Mouse (Mus musculus) neural tube, embryonic 13.5 days (tissue): ENCODE measurements around the gene Tex19.2. TPM values are rescaled to one million over a fixed set of nuclear protein-coding genes. Genes with fewer than 3 reads are reported as not detected.

Experiments used
- ATAC-seq: fragments of 200-750 bp; cut with Nextera tagmentation; 2 replicates; pipeline ENCODE4 v1.8.0; 2017; ENCODE audit warnings: low read depth, mild to moderate bottlenecking, moderate TSS enrichment, moderate library complexity
- H3K27ac ChIP-seq: fragments of 300-500 bp; sonication (generic); replicated peaks from 2 replicates; pipeline ENCODE4 v1.5.1; 2015; ENCODE audit warnings: moderate library complexity, mild to moderate bottlenecking, inconsistent platforms
- H3K27me3 ChIP-seq: fragments of 300-500 bp; sonication (generic); 2 replicates; pipeline ENCODE4 v1.6.1; 2015; ENCODE audit warnings: mild to moderate bottlenecking, inconsistent platforms
- H3K36me3 ChIP-seq: fragments of 300-500 bp; sonication (generic); 2 replicates; pipeline ENCODE4 v1.6.1; 2015; ENCODE audit warnings: mild to moderate bottlenecking, inconsistent platforms
- H3K4me1 ChIP-seq: fragments of 300-500 bp; sonication (generic); replicated peaks from 2 replicates; pipeline ENCODE4 v1.6.1; 2015; ENCODE audit warnings: inconsistent platforms
- H3K4me2 ChIP-seq: fragments of 300-500 bp; sonication (generic); 2 replicates; pipeline ENCODE4 v1.6.1; 2015; ENCODE audit warnings: inconsistent platforms, mild to moderate bottlenecking, moderate library complexity
- H3K4me3 ChIP-seq: fragments of 300-500 bp; sonication (generic); 2 replicates; pipeline ENCODE4 v1.5.1; 2015; ENCODE audit warnings: mild to moderate bottlenecking, inconsistent platforms
- H3K9ac ChIP-seq: fragments of 300-500 bp; sonication (generic); 2 replicates; pipeline ENCODE4 v1.6.1; 2015; ENCODE audit warnings: moderate library complexity, mild to moderate bottlenecking, inconsistent platforms
- H3K9me3 ChIP-seq: fragments of 300-500 bp; sonication (generic); 2 replicates; pipeline ENCODE4 v1.6.1; 2016; ENCODE audit warnings: inconsistent platforms
- WGBS: fragments of 180-500 bp; shearing (Covaris S2); methylation state at CpG from one replicate; pipeline ENCODE4 v1.1.7; 2015; 5-methylcytosine and 5-hydroxymethylcytosine counted together
- polyA plus RNA-seq: library from polyadenylated mRNA; unstranded; fragments of >200 nt; fragmentation: Nextera tagmentation; extraction: Ambion mirVana; gene quantifications from 2 replicates; pipeline ENCODE4 v1.2.1, GENCODE M21; 2015

Gene Tex19.2
- polyA plus RNA-seq, result not detected in 2 replicates

GRCm38 (mm10) chr11:121118577-121118976 is at the start of gene Tex19.2:
TSS of gene Tex19.2 (minus strand) at chr11:121118677.
- WGBS, result 75% methylated on average over 3 of the region's 3 CpGs
- no peak within 1 kb of the TSS for H3K4me3 ChIP-seq
- ATAC-seq, result no peak
- no peak within 1 kb of the TSS for H3K27ac ChIP-seq
- no peaks in the 10 kb centered on the region for H3K36me3 ChIP-seq
- H3K4me1 ChIP-seq, result no peaks in the 10 kb centered on the region
- no peaks in the 10 kb centered on the region for H3K9me3 ChIP-seq
- H3K27me3 ChIP-seq, result no peaks in the 10 kb centered on the region
- no peak within 1 kb of the TSS for H3K4me2 ChIP-seq
- H3K9ac ChIP-seq, result no peak within 1 kb of the TSS

- Histone ChIP-seq H3K4me1 (no peaks in the 10 kb centered on the region), H3K9me3 (no peaks in the 10 kb centered on the region), H3K9ac (no peak overlapping the region), H3K27ac (no peak overlapping the region), H3K4me2 (no peak overlapping the region), H3K27me3 (peaks cover 5% of the 10 kb centered on the region; the same call in 1 of the 2 replicates), H3K4me3 (no peak overlapping the region), H3K36me3 (no peaks in the 10 kb centered on the region)
- ATAC-seq, result no peak
- WGBS, result 85% methylated on average over 4 of the region's 4 CpGs
Measured at GRCm38 (mm10) chr11:121163751-121164150, 45.3 kb upstream of the Tex19.2 start.

GRCm38 (mm10) chr11:121160636-121161346 is 42.3 kb upstream of the Tex19.2 start:
- Histone ChIP-seq H3K4me2 (no peak overlapping the region), H3K36me3 (no peaks in the 10 kb centered on the region), H3K9ac (no peak overlapping the region), H3K4me3 (no peak overlapping the region), H3K27ac (no peak overlapping the region), H3K27me3 (peaks cover 31% of the 10 kb centered on the region), H3K9me3 (no peaks in the 10 kb centered on the region), H3K4me1 (peaks cover 9% of the 10 kb centered on the region)
- no peak for ATAC-seq
- 94% methylated on average over 26 of the region's 26 CpGs for WGBS

- no peak within 1 kb of the TSS for H3K4me3 ChIP-seq
Measured at GRCm38 (mm10) chr11:121159971-121160370, 41.5 kb upstream of the Tex19.2 start, which contains the start of gene Uts2r. TSS of gene Uts2r (plus strand) at chr11:121160271.

GRCm38 (mm10) chr11:121156411-121156891 is 38.0 kb upstream of the Tex19.2 start:
- ATAC-seq, result no peak; the same call in 1 of the 2 replicates
- H3K9ac ChIP-seq, result peak overlapping the region; percentile 58
- H3K4me3 ChIP-seq, result peak overlapping the region; percentile 41
- H3K9me3 ChIP-seq, result no peaks in the 10 kb centered on the region
- under 1% methylated on average over 45 of the region's 45 CpGs for WGBS
- no peak overlapping the region for H3K27ac ChIP-seq
- peaks cover 41% of the 10 kb centered on the region for H3K27me3 ChIP-seq
- no peaks in the 10 kb centered on the region for H3K36me3 ChIP-seq
- H3K4me2 ChIP-seq, result peak overlapping the region; percentile 69
- peaks cover 26% of the 10 kb centered on the region for H3K4me1 ChIP-seq

More at GRCm38 (mm10) chr11:121159971-121160370, 41.5 kb upstream of the Tex19.2 start, which contains the start of gene Uts2r:
- Histone ChIP-seq H3K9ac (no peak within 1 kb of the TSS), H3K4me2 (no peak within 1 kb of the TSS), H3K9me3 (no peaks in the 10 kb centered on the region), H3K27me3 (peaks cover 39% of the 10 kb centered on the region), H3K36me3 (no peaks in the 10 kb centered on the region), H3K27ac (no peak within 1 kb of the TSS), H3K4me1 (peaks cover 11% of the 10 kb centered on the region)
- ATAC-seq, result no peak
- 90% methylated on average over 5 of the region's 5 CpGs for WGBS

GRCm38 (mm10) chr11:121154203-121154602 is 35.7 kb upstream of the Tex19.2 start:
- 0 out of 2 replicates have a peak, but pooled peaks have one; percentile 47 for ATAC-seq
- Histone ChIP-seq H3K4me3 (no peak overlapping the region), H3K4me2 (no peak overlapping the region), H3K4me1 (peaks cover 26% of the 10 kb centered on the region), H3K27me3 (peaks cover 38% of the 10 kb centered on the region), H3K9me3 (no peaks in the 10 kb centered on the region), H3K9ac (no peak overlapping the region), H3K27ac (0 out of 2 replicates have a peak overlapping the region, but pooled peaks have one; percentile 30), H3K36me3 (no peaks in the 10 kb centered on the region)
- 17% methylated on average over 4 of the region's 4 CpGs for WGBS

- WGBS, result 69% methylated on average over 3 of the region's 3 CpGs
- H3K9ac ChIP-seq, result no peak overlapping the region
- H3K4me2 ChIP-seq, result no peak overlapping the region
- no peak overlapping the region for H3K27ac ChIP-seq
- ATAC-seq, result no peak
- H3K36me3 ChIP-seq, result no peaks in the 10 kb centered on the region
- no peak overlapping the region for H3K4me3 ChIP-seq
- H3K9me3 ChIP-seq, result no peaks in the 10 kb centered on the region
- H3K27me3 ChIP-seq, result no peaks in the 10 kb centered on the region
- H3K4me1 ChIP-seq, result no peaks in the 10 kb centered on the region
Measured at GRCm38 (mm10) chr11:121148193-121148592, 29.7 kb upstream of the Tex19.2 start.

GRCm38 (mm10) chr11:121145865-121146264 is 27.4 kb upstream of the Tex19.2 start, which contains the start of gene Tex19.1:
TSS of gene Tex19.1 (plus strand) at chr11:121146143.
- Histone ChIP-seq H3K9ac (no peak within 1 kb of the TSS), H3K4me2 (no peak within 1 kb of the TSS), H3K4me1 (0 out of 2 replicates have a peak, but pooled peaks cover 3% of the 10 kb centered on the region), H3K9me3 (no peaks in the 10 kb centered on the region), H3K27me3 (no peaks in the 10 kb centered on the region), H3K36me3 (no peaks in the 10 kb centered on the region), H3K4me3 (no peak within 1 kb of the TSS), H3K27ac (no peak within 1 kb of the TSS)
- no peak for ATAC-seq
- WGBS, result 91% methylated on average over 22 of the region's 22 CpGs

GRCm38 (mm10) chr11:121143325-121144015 is 25.0 kb upstream of the Tex19.2 start:
- H3K27ac ChIP-seq, result no peak overlapping the region
- H3K9ac ChIP-seq, result no peak overlapping the region
- 0 out of 2 replicates have a peak, but pooled peaks cover 3% of the 10 kb centered on the region for H3K4me1 ChIP-seq
- H3K9me3 ChIP-seq, result no peaks in the 10 kb centered on the region
- no peak overlapping the region for H3K4me2 ChIP-seq
- no peak for ATAC-seq
- WGBS, result 81% methylated on average over 9 of the region's 9 CpGs
- no peaks in the 10 kb centered on the region; the same call in 1 of the 2 replicates for H3K27me3 ChIP-seq
- no peaks in the 10 kb centered on the region for H3K36me3 ChIP-seq
- H3K4me3 ChIP-seq, result no peak overlapping the region

GRCm38 (mm10) chr11:121138732-121139131 is 20.3 kb upstream of the Tex19.2 start:
- Histone ChIP-seq H3K4me3 (no peak overlapping the region), H3K9me3 (no peaks in the 10 kb centered on the region), H3K27me3 (no peaks in the 10 kb centered on the region; the same call in 1 of the 2 replicates), H3K27ac (no peak overlapping the region), H3K4me1 (0 out of 2 replicates have a peak, but pooled peaks cover 3% of the 10 kb centered on the region), H3K9ac (no peak overlapping the region), H3K4me2 (no peak overlapping the region), H3K36me3 (no peaks in the 10 kb centered on the region)
- ATAC-seq, result no peak
- WGBS, result 56% methylated on average over 6 of the region's 6 CpGs

GRCm38 (mm10) chr11:121137682-121138081 is 19.2 kb upstream of the Tex19.2 start:
- WGBS, result 85% methylated on average over 5 of the region's 5 CpGs
- ATAC-seq, result no peak
- H3K9me3 ChIP-seq, result no peaks in the 10 kb centered on the region
- H3K9ac ChIP-seq, result no peak overlapping the region
- H3K4me2 ChIP-seq, result no peak overlapping the region
- H3K36me3 ChIP-seq, result no peaks in the 10 kb centered on the region
- H3K4me1 ChIP-seq, result 0 out of 2 replicates have a peak, but pooled peaks cover 3% of the 10 kb centered on the region
- H3K27me3 ChIP-seq, result no peaks in the 10 kb centered on the region; the same call in 1 of the 2 replicates
- no peak overlapping the region for H3K4me3 ChIP-seq
- no peak overlapping the region for H3K27ac ChIP-seq

GRCm38 (mm10) chr11:121134600-121134999 is 16.1 kb upstream of the Tex19.2 start:
- Histone ChIP-seq H3K9ac (no peak overlapping the region), H3K27me3 (no peaks in the 10 kb centered on the region; the same call in 1 of the 2 replicates), H3K27ac (no peak overlapping the region), H3K36me3 (no peaks in the 10 kb centered on the region), H3K4me2 (no peak overlapping the region), H3K4me1 (no peaks in the 10 kb centered on the region), H3K4me3 (no peak overlapping the region), H3K9me3 (no peaks in the 10 kb centered on the region)
- no peak for ATAC-seq
- 25% methylated on average over 1 of the region's 1 CpGs for WGBS
